Mouse (Mus musculus): Measurements from ENCODE around the gene Plac8. TPM values are rescaled to one million over a fixed set of nuclear protein-coding genes. Genes with fewer than 3 reads are reported as not detected.

Plac8 gene
- polyA plus RNA-seq (2017; shearing (Covaris generic)), result 39.6 TPM

GRCm38 (mm10) chr5:100572069-100572468 is at the start of gene Plac8:
Gene Plac8 (minus strand): TSS chr5:100572245.

GRCm38 (mm10) chr5:100518049-100519026 is 53.7 kb downstream of the Plac8 start, which contains the start of gene Cops4:
Gene Cops4 (plus strand): TSS chr5:100518309.

Other genes starting within 250 kb of the Plac8 start
- gene Sec31a, start 156.0 kb downstream of the Plac8 start, polyA plus RNA-seq (2017; shearing (Covaris generic)), result 92.8 TPM
- gene Lin54, start 71.6 kb downstream of the Plac8 start, polyA plus RNA-seq (2017; shearing (Covaris generic)), result 11.6 TPM
- 117 TPM for gene Cops4, start 53.9 kb downstream of the Plac8 start, polyA plus RNA-seq (2017; shearing (Covaris generic))
- 5.3 TPM for gene Coq2, start 102.9 kb upstream of the Plac8 start, polyA plus RNA-seq (2017; shearing (Covaris generic))
- gene Hpse, start 147.5 kb upstream of the Plac8 start, polyA plus RNA-seq (2017; shearing (Covaris generic)), result 1.1 TPM
- gene Helq, start 226.4 kb upstream of the Plac8 start, polyA plus RNA-seq (2017; shearing (Covaris generic)), result 26.9 TPM
- gene Mrps18c, start 226.4 kb upstream of the Plac8 start, polyA plus RNA-seq (2017; shearing (Covaris generic)), result 154 TPM
- 25.3 TPM for gene Abraxas1, start 248.7 kb upstream of the Plac8 start, polyA plus RNA-seq (2017; shearing (Covaris generic))